ENCODE assay signal across 18 mouse cellular contexts in genomic region chr13:111926801-111927200, GRCm38 (mm10).
A peak's percentile ranks its signal among the peaks of the same experiment; 100 is the strongest.
DNase-seq lines count a peak whose midpoint lies in the region; ATAC-seq lines count a peak whose summit lies in the region.
"Had no signal": no experiment of that assay in that cellular context is flagged by ENCODE, and none has a peak within 500 bp of the region (broad histone marks: within the 10 kb centered on the region; RNA-seq: fewer than 3 reads in every experiment).

No protein-coding gene starts in this region.

- no peak overlapping the region for H3K9ac ChIP-seq in hindbrain, embryonic 15.5 days
- no peak overlapping the region for H3K9ac ChIP-seq in hindbrain, embryonic 13.5 days
- H3K9ac ChIP-seq: heart, embryonic 12.5 days; limb, embryonic 12.5 days; liver, embryonic 14.5 days; neural tube, embryonic 12.5 days had no signal

- H3K36me3 ChIP-seq in hindbrain, embryonic 15.5 days = no peaks in the 10 kb centered on the region
- H3K36me3 ChIP-seq in hindbrain, embryonic 13.5 days = no peaks in the 10 kb centered on the region
- H3K36me3 ChIP-seq: heart, embryonic 12.5 days; limb, embryonic 12.5 days; neural tube, embryonic 12.5 days had no signal

- H3K9me3 ChIP-seq in hindbrain, embryonic 15.5 days = no peaks in the 10 kb centered on the region
- H3K9me3 ChIP-seq in hindbrain, embryonic 13.5 days = 0 out of 2 replicates have a peak, but pooled peaks cover 11% of the 10 kb centered on the region

- DNase-seq in retina, postnatal 1 day = peak; percentile 13
- no peak for DNase-seq in retina, embryonic 14.5 days (ENCODE audit: low spot score)
- peak; percentile 37 for DNase-seq in cerebellum, adult 8-10 months
- DNase-seq in kidney, postnatal 14 days = no peak
- no peak for DNase-seq in embryo, embryonic 11 days
- DNase-seq: adrenal gland, postnatal 25 days; heart, postnatal 36 days; kidney, adult 11 months; thymus, postnatal 36 days had no signal

- WGBS in hindbrain, embryonic 15.5 days = 67% methylated on average over 8 of the region's 8 CpGs
- 76% methylated on average over 8 of the region's 8 CpGs for WGBS in hindbrain, embryonic 13.5 days

- no peak overlapping the region for H3K4me2 ChIP-seq in hindbrain, embryonic 15.5 days
- no peak overlapping the region for H3K4me2 ChIP-seq in hindbrain, embryonic 13.5 days
- H3K4me2 ChIP-seq: heart, embryonic 12.5 days; limb, embryonic 12.5 days; neural tube, embryonic 12.5 days had no signal

- H3K27ac ChIP-seq in hindbrain, embryonic 15.5 days (replicated peaks) = peak overlapping the region; percentile 57; the same call in 1 of the 2 replicates
- no peak overlapping the region for H3K27ac ChIP-seq in hindbrain, embryonic 13.5 days
- H3K27ac ChIP-seq: kidney, postnatal 0 days; layer of hippocampus, adult 2 months; limb, embryonic 12.5 days; liver, embryonic 14.5 days; neural tube, embryonic 12.5 days had no signal

- H3K4me1 ChIP-seq in hindbrain, embryonic 15.5 days (replicated peaks) = peaks cover 11% of the 10 kb centered on the region
- H3K4me1 ChIP-seq in hindbrain, embryonic 13.5 days (replicated peaks) = peaks cover 5% of the 10 kb centered on the region; the same call in 1 of the 2 replicates
- H3K4me1 ChIP-seq: heart, embryonic 12.5 days; limb, embryonic 12.5 days; neural tube, embryonic 12.5 days had no signal

- H3K4me3 ChIP-seq in hindbrain, embryonic 15.5 days = no peak overlapping the region
- H3K4me3 ChIP-seq in hindbrain, embryonic 13.5 days = no peak overlapping the region
- H3K4me3 ChIP-seq: heart, embryonic 12.5 days; layer of hippocampus, adult 2 months; limb, embryonic 12.5 days; neural tube, embryonic 12.5 days had no signal

- ATAC-seq in hindbrain, embryonic 15.5 days (ENCODE audit: low FRiP score, low read depth) = peak; percentile 73
- no peak for ATAC-seq in hindbrain, embryonic 13.5 days (ENCODE audit: low FRiP score)
- ATAC-seq: lung, postnatal 0 days had no signal

- no peaks in the 10 kb centered on the region for H3K27me3 ChIP-seq in hindbrain, embryonic 15.5 days
- H3K27me3 ChIP-seq in hindbrain, embryonic 13.5 days = no peaks in the 10 kb centered on the region
- H3K27me3 ChIP-seq: heart, embryonic 12.5 days; limb, embryonic 12.5 days; neural tube, embryonic 12.5 days had no signal

Comparison
In these comparisons a context has a peak if more than half of its experiments do, and no peak if none do; other contexts are left out.
1. DNase-seq: peak in retina, postnatal 1 day (single experiment) and cerebellum, adult 8-10 months (single experiment); none in retina, embryonic 14.5 days (single experiment), kidney, postnatal 14 days (single experiment) and embryo, embryonic 11 days (single experiment).